Mouse (Mus musculus) central nervous system, embryonic 14 days (tissue): Measurements from ENCODE around the gene Ints4. TPM values are rescaled to one million over a fixed set of nuclear protein-coding genes. Genes with fewer than 3 reads are reported as not detected.

Experiments
- polyA plus RNA-seq: library from polyadenylated mRNA; depleted of rRNA; stranded (reverse); fragments of >200 nt; gene quantifications from 2 replicates; pipeline ENCODE4 v1.2.3, GENCODE M21; 2012; rRNA removed

Gene Ints4
- polyA plus RNA-seq = 78.7 and 83.3 TPM in 2 replicates

GRCm38 (mm10) chr7:97480821-97481339 lies at the start of gene Ints4:
Gene Ints4 (plus strand): TSS chr7:97480956.

GRCm38 (mm10) chr7:97451023-97451422 lies 29.7 kb upstream of the Ints4 start, which contains the start of gene Kctd14:
Gene Kctd14 (plus strand): TSS chr7:97451323.

GRCm38 (mm10) chr7:97579067-97579975 lies 98.6 kb downstream of the Ints4 start, which contains the start of the genes Aamdc and Rsf1:
Gene Aamdc (minus strand): TSS chr7:97579497.
Gene Rsf1 (plus strand): TSS chr7:97579889.

Other genes with a start within 250 kb of the Ints4 start
- 12.5 and 12.7 TPM in 2 replicates for gene Usp35, start 148.9 kb upstream of the Ints4 start, polyA plus RNA-seq
- 6.6 and 7.5 TPM in 2 replicates for gene Kctd21, start 148.6 kb upstream of the Ints4 start, polyA plus RNA-seq
- 28.5 and 30.6 TPM in 2 replicates for gene Alg8, start 109.3 kb upstream of the Ints4 start, polyA plus RNA-seq
- 312 and 413 TPM in 2 replicates for gene Ndufc2, start 81.0 kb upstream of the Ints4 start, polyA plus RNA-seq
- 1.9 and 2.5 TPM in 2 replicates for gene Thrsp, start 63.2 kb upstream of the Ints4 start, polyA plus RNA-seq
- gene Kctd14, start 29.6 kb upstream of the Ints4 start, polyA plus RNA-seq = 1.9 and 2.4 TPM in 2 replicates
- 44.3 and 46.6 TPM in 2 replicates for gene Aamdc, start 98.5 kb downstream of the Ints4 start, polyA plus RNA-seq
- gene Rsf1, start 98.9 kb downstream of the Ints4 start, polyA plus RNA-seq = 16.9 and 17.3 TPM in 2 replicates
- gene Clns1a, start 215.7 kb downstream of the Ints4 start, polyA plus RNA-seq = 120 and 125 TPM in 2 replicates